Mouse (Mus musculus): Measurements from ENCODE around the gene Adora2b. TPM values are rescaled to one million over a fixed set of nuclear protein-coding genes. Genes with fewer than 3 reads are reported as not detected.

Adora2b gene
- total and polyA plus RNA-seq, 3 experiments: 2.2 to 3.2 TPM; not detected in 1

DNA sequence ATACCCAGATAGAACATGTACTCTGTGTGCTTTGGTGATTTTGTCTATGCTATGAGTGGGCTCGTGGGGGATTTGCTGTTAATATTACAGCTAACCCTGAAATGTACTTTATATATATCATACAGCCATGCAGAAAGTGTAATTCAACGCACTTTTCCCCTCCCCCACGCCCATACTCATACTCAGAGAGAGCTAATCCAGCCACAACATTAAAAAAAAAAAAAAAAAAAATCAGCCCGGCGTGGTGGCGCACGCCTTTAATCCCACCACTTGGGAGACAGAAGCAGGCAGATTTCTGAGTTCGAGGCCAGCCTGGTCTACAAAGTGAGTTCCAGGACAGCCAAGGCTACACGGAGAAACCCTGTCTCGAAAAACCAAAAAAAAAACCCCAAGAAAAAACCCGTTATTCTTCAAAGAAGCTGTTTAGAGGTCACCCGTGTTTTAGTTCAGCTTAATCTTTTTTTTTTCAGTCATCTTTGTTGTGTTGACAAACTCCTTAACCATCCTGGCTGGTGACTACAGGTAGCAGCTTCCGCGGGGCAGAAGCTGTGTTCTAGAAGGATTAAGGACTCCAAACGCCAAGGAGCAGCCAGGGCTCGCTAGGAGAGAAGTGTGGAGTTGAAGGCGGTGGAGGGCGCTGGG is 904 bp upstream of the Adora2b start:
- Histone ChIP-seq H3K9ac (ENCODE audit: control insufficient read depth, low read depth, low read length, poor library complexity, severe bottlenecking) (peak overlapping the region; percentile 71), H3K4me1 (ENCODE audit: control insufficient read depth in 1 of 2, insufficient read depth in 2 of 2, low read length in 2 of 2) (peaks cover 0 to 16% of the 10 kb centered on the region in 2 experiments; a peak in 3 of 4 replicates), H3K79me2 (ENCODE audit: control insufficient read depth, insufficient read depth, low read length, poor library complexity) (no peaks in the 10 kb centered on the region), H3K9me3 (replicated peaks; ENCODE audit: insufficient read depth, low read length) (no peaks in the 10 kb centered on the region), H3K27me3 (ENCODE audit: control insufficient read depth in 1 of 2, insufficient read depth in 2 of 2, low read length in 2 of 2) (no peaks in the 10 kb centered on the region), H3K4me3 (ENCODE audit: control insufficient read depth in 1 of 2, insufficient read depth in 1 of 2, low read depth in 2 of 2, low read length in 2 of 2) (peak overlapping the region; percentile 76 to 79), H3K36me3 (ENCODE audit: control insufficient read depth in 1 of 2, insufficient read depth in 2 of 2, low read length in 2 of 2) (peaks cover 0 to 13% of the 10 kb centered on the region in 2 experiments; a peak in 2 of 4 replicates), H3K27ac (ENCODE audit: control insufficient read depth, low read depth, low read length) (no peak overlapping the region)
- TF ChIP-seq MYC (IDR thresholded peaks at IDR 0.05; ENCODE audit: low read depth, low read length) (0 out of 2 replicates have a peak, but pooled peaks have one; percentile 33), MAFK (IDR thresholded peaks at IDR 0.05; ENCODE audit: borderline replicate concordance, low read depth, low read length) (0 out of 2 replicates have a peak, but pooled peaks have one; percentile 30), E2F4 (IDR thresholded peaks at IDR 0.05; ENCODE audit: borderline replicate concordance, low read depth, low read length) (no peak), MXI1 (IDR thresholded peaks at IDR 0.05; ENCODE audit: low read depth, low read length) (peak; percentile 52; the same call in 1 of the 2 replicates), ELF1 (IDR thresholded peaks at IDR 0.05; ENCODE audit: low read depth, low read length) (no peak), NELFE (IDR thresholded peaks at IDR 0.05; ENCODE audit: low read depth, low read length) (no peak; the same call in 1 of the 2 replicates), USF1 (IDR thresholded peaks at IDR 0.05; ENCODE audit: low read depth, low read length) (no peak), ZKSCAN1 (IDR thresholded peaks at IDR 0.05; ENCODE audit: low read depth, low read length) (peak; percentile 46; the same call in 1 of the 2 replicates), CHD1 (IDR thresholded peaks at IDR 0.05; ENCODE audit: low read depth, low read length) (peak; percentile 86; the same call in 1 of the 2 replicates), ZNF384 (IDR thresholded peaks at IDR 0.05; ENCODE audit: low read depth, low read length) (peak; percentile 86), HCFC1 (IDR thresholded peaks at IDR 0.05; ENCODE audit: low read depth, low read length) (no peak), GATA1 (IDR thresholded peaks at IDR 0.05; ENCODE audit: low read depth, low read length) (no peak), SIN3A (IDR thresholded peaks at IDR 0.05; ENCODE audit: low read length) (peak; percentile 37; the same call in 1 of the 2 replicates), MAX (IDR thresholded peaks at IDR 0.05; ENCODE audit: low read length) (no peak), MYB (IDR thresholded peaks at IDR 0.05; ENCODE audit: low read depth, low read length) (no peak), RCOR1 (IDR thresholded peaks at IDR 0.05; ENCODE audit: low read depth, low read length) (0 out of 2 replicates have a peak, but pooled peaks have one; percentile 21), TCF12 (IDR thresholded peaks at IDR 0.05; ENCODE audit: low read depth, low read length) (0 out of 2 replicates have a peak, but pooled peaks have one; percentile 8), TBP (IDR thresholded peaks at IDR 0.05; ENCODE audit: low read depth, low read length) (peak; percentile 97), TAL1 (IDR thresholded peaks at IDR 0.05; ENCODE audit: low read length) (no peak), NRF1 (IDR thresholded peaks at IDR 0.05; ENCODE audit: insufficient read depth, low read depth, low read length, poor library complexity, severe bottlenecking) (no peak), EP300 (IDR thresholded peaks at IDR 0.05; ENCODE audit: low read depth in 1 of 2, low read length in 2 of 2) (no peak), POLR2AphosphoS2 (IDR thresholded peaks at IDR 0.05; ENCODE audit: low read length) (no peak), GABPA (IDR thresholded peaks at IDR 0.05; ENCODE audit: low read depth, low read length) (no peak), MAZ (IDR thresholded peaks at IDR 0.05; ENCODE audit: low read depth, low read length) (peak; percentile 60; the same call in 1 of the 2 replicates), JUND (IDR thresholded peaks at IDR 0.05; ENCODE audit: low read depth, low read length) (no peak), POLR2AphosphoS5 (IDR thresholded peaks at IDR 0.05; ENCODE audit: borderline replicate concordance, low read depth, low read length) (no peak), RAD21 (IDR thresholded peaks at IDR 0.05; ENCODE audit: low read depth, low read length) (no peak), CHD2 (IDR thresholded peaks at IDR 0.05; ENCODE audit: low read length) (no peak), KAT2A (conservative IDR thresholded peaks at IDR 0.05; ENCODE audit: low read depth, low read length) (no peak; the same call in 1 of the 2 replicates), CTCF (IDR thresholded peaks at IDR 0.05 in 2 of 3, conservative IDR thresholded peaks at IDR 0.05 in 1 of 3; ENCODE audit: control insufficient read depth in 1 of 3, insufficient read depth in 1 of 3, low read depth in 2 of 3, low read length in 3 of 3, poor library complexity in 1 of 3, severe bottlenecking in 1 of 3) (no peak)
- peak; percentile 61 for DNase-seq (ENCODE audit: low read depth, low spot score)
